Mouse (Mus musculus) layer of hippocampus, adult 2 months (tissue): Measurements from ENCODE around the gene Hnrnpd. TPM values are rescaled to one million over a fixed set of nuclear protein-coding genes. Genes with fewer than 3 reads are reported as not detected.

Experiments
- DNase-seq, 2 experiments: peaks; one replicate each; pipeline ENCODE4 v3.0.0; 2022; ENCODE audit warnings: low spot score in 2 of 2
- H3K27ac ChIP-seq: fragments of 200-600 bp; 2 replicates; pipeline ENCODE4 v1.8.1; 2022
- H3K4me3 ChIP-seq: fragments of 200-600 bp; 2 replicates; pipeline ENCODE4 v1.8.1; 2022; ENCODE audit warnings: mild to moderate bottlenecking
- CTCF ChIP-seq: fragments of 200-600 bp; conservative IDR thresholded peaks from 2 replicates; pipeline ENCODE4 v1.8.1; 2022; ENCODE audit warnings: antibody characterized with exemption, mild to moderate bottlenecking, moderate library complexity
- total RNA-seq, 2 experiments: library from RNA; stranded (reverse); gene quantifications; 2 replicates each; pipeline ENCODE4 v1.2.3; 2021

Hnrnpd gene
- total RNA-seq, 2 experiments from 2014 or later = 210 to 225 TPM

- DNase-seq = no peak
Observed at GRCm38 (mm10) chr5:99994680-99995079, 15.9 kb upstream of the Hnrnpd start.

DNA sequence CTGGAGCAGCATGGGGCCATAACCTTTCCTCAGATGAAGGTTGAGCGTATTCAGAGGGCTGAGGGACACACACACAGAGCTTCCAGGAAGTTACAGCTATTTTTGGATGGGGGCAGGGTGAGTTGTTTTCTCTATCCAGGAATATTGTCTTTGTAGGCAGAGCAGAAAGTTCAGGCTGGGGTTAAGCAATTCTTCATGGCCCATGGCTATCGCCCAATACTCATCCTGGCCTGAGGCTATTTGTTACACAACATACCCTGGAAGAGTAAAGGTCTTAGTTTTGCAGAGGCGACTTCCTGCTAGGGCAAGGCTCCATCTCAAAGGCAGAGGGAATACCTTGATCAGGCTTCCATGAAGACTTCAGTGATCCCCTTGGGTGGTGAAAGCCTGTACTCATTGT is 15.4 kb upstream of the Hnrnpd start:
- no peak for TF ChIP-seq CTCF
- no peak overlapping the region for H3K4me3 ChIP-seq
- H3K27ac ChIP-seq = no peak overlapping the region
- no peak for DNase-seq

More at GRCm38 (mm10) chr5:99994680-99995079, 15.9 kb upstream of the Hnrnpd start:
- no peak overlapping the region for H3K27ac ChIP-seq
- TF ChIP-seq CTCF = no peak
- H3K4me3 ChIP-seq = no peak overlapping the region

GRCm38 (mm10) chr5:99983452-99984061 is 4.8 kb upstream of the Hnrnpd start:
- no peak for TF ChIP-seq CTCF
- no peak overlapping the region for H3K4me3 ChIP-seq
- H3K27ac ChIP-seq = no peak overlapping the region
- DNase-seq = no peak

DNA sequence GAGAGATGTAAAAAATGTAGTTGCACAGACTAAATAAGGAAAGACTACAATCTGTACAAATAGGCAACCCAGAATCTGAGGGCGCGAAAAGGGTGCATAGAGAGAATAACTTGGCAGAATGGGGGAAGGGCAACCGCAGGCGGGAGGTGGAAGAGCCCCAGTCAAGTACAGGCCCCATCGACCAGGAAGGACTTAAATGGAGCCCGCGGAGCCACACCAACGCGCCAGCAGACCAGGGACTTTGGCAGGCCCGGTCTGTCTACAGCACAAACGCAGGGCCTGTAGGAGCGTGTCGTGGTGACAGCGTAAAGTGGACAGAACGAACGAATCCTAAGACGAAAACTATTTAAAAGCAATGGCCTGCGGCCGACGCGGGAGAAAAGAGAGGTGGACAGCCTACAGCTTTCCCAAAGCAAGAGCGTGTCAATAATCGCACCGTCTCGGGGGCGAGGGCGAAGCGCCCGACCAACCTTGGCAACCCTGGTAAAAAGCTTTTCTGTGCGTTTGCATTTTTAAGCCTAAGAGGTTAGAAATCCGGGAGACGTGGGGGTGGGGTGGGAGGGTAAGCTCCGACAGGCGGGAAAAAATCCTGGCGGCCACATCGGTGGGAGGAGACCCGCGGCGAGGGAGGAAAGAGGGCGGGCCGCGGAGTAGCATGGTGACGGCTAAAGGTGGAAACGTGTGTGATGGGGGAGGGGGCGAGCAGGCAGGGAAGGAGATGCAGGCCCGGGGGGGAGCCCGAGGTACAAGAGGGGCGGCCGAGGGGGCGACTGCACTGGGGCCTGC is 1.0 kb downstream of the Hnrnpd start:
- Histone ChIP-seq H3K27ac (peak overlapping the region; percentile 99), H3K4me3 (peak overlapping the region; percentile 95)
- no peak for TF ChIP-seq CTCF
- peak; percentile 60 to 67 for DNase-seq

GRCm38 (mm10) chr5:99976334-99976955 is 2.3 kb downstream of the Hnrnpd start:
- no peak for TF ChIP-seq CTCF
- H3K27ac ChIP-seq = no peak overlapping the region
- no peak for DNase-seq
- peak overlapping the region; percentile 95 for H3K4me3 ChIP-seq

GRCm38 (mm10) chr5:99975776-99976175 is 3.0 kb downstream of the Hnrnpd start:
- no peak for DNase-seq
- peak overlapping the region; percentile 95 for H3K4me3 ChIP-seq
- TF ChIP-seq CTCF = no peak
- no peak overlapping the region for H3K27ac ChIP-seq

DNA sequence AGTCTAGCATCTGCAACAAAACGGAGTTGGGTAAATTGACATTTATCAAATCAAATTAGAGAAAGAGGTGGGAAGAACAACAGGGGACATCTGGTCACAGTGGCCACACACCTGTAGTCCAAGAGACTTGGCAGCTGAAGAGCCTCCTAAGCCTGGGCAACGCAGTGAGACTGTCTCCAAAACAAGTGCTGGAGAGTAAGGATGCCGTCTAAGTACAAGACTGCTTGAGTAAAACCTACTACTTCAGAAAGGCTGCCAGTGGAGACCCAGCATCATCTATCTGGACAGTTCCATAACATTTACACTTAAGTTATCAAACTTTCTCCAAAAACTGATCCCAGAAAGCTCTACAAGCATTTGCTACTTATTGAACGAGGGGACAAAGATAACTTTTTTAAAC is 3.7 kb downstream of the Hnrnpd start:
- no peak for TF ChIP-seq CTCF
- Histone ChIP-seq H3K27ac (no peak overlapping the region), H3K4me3 (peak overlapping the region; percentile 25)
- no peak for DNase-seq

DNA sequence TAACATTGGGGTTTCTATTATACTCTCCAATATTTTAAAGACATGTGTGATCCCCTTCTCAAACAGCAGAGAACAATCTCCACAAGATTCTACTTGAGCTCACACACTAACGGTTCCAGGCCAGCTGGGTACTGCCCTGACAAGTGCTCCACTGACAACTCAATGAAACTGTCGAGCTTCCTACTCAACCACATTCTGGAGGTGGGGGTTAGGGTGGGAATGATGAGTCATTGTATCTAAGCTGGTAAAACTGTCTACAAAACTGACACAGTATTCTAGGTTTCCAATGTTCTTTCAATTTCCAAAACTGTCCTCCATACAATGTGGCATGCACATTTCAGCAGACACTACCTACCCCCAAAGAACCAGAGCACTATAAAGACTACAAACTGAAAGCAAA is 4.8 kb downstream of the Hnrnpd start:
- TF ChIP-seq CTCF = no peak
- DNase-seq = no peak
- Histone ChIP-seq H3K4me3 (no peak overlapping the region), H3K27ac (no peak overlapping the region)

- DNase-seq = no peak
- no peak overlapping the region for H3K27ac ChIP-seq
- no peak for TF ChIP-seq CTCF
- no peak overlapping the region for H3K4me3 ChIP-seq
Observed at GRCm38 (mm10) chr5:99959960-99960359, 18.8 kb downstream of the Hnrnpd start.

DNA sequence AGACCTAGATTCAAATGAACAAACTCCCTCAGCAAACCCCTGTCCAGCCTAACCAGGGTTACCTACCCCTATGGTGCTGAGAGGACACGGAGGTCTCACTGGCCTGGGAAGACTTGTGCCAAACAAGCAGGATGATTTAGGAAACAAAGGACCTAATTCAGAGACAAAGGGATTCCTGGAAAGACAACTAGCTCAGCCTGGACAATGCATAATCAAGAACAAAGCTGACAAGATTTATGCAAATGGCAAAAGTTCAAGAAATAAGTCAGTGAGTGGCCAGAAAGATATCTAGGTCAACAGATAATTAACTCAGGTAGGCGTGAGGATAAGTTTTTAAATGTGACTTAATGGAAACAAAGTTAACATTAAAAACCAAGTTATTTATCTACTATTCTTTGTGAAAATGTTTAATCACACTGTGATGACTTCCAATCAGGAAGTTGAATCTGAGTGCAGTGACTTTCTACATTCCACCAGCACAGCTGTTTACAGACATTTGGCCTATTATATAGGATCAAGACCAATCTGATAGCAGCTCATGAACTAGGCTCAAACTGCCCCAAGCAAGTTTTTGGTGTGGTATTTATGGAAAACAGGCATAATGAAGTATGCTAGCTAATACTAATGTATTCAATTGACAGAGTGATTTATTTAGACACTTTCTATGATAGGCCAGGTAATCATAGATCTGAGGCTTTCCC is 19.4 kb downstream of the Hnrnpd start:
- no peak for DNase-seq
- H3K27ac ChIP-seq = no peak overlapping the region
- no peak overlapping the region for H3K4me3 ChIP-seq
- TF ChIP-seq CTCF = no peak

DNA sequence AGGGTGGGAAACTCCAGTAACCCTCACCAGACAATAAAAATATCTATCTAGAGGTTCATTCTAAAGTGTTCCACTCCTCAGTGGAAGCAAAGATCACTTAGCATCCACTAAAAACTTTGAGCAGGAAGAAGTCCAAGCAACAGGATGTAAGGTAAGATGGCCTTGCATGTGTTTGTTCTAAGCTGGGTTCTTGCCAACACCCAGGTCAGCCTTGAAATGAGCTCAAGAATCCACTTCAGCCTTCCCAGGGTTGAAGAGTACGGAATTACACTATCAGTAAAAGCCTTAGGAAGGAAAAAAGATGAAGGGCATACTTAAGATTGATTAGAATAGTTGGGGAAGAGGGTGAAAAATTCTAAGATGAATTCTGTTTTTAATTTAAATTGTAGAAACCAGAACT is 20.1 kb downstream of the Hnrnpd start:
- H3K4me3 ChIP-seq = no peak overlapping the region
- no peak overlapping the region for H3K27ac ChIP-seq
- DNase-seq = no peak
- no peak for TF ChIP-seq CTCF

- no peak for DNase-seq
- TF ChIP-seq CTCF = no peak
- Histone ChIP-seq H3K27ac (no peak overlapping the region; the same call in 1 of the 2 replicates), H3K4me3 (no peak overlapping the region)
Observed at GRCm38 (mm10) chr5:99953883-99954282, 24.9 kb downstream of the Hnrnpd start.

DNA sequence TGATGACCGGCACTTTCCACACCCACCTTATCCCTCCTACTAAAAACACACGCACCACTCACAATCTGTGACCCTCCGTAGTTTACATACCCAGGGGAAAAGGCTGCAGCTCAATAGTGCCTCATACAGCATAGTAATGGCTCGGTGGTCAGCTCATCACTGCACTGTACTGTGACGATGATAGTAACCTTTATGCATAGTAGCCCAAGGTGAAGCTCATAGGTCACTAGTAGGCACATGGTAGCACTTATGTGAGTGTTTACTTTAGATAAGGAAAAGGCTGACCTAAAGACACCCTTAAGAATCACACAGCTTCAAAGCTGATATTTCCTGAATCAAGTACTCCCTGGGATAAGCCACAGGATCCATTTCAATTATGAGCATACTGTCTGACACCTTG is 26.2 kb downstream of the Hnrnpd start:
- DNase-seq = no peak
- H3K27ac ChIP-seq = no peak overlapping the region
- no peak for TF ChIP-seq CTCF
- H3K4me3 ChIP-seq = no peak overlapping the region
